Mouse (Mus musculus): ENCODE measurements around the gene Prrg4. TPM values are rescaled to one million over a fixed set of nuclear protein-coding genes. Genes with fewer than 3 reads are reported as not detected.
"Not testable (repeated sequence)": the region's sequence is repeated elsewhere in the genome, so short reads cannot be mapped to it uniquely, and the experiment has no call there.

Prrg4 gene
- polyA plus RNA-seq, 1 experiment = not detected

- Histone ChIP-seq H3K4me3 (replicated peaks) (no peak overlapping the region), H3K4me1 (ENCODE audit: control insufficient read depth) (no peaks in the 10 kb centered on the region), H3K36me3 (ENCODE audit: control insufficient read depth) (no peaks in the 10 kb centered on the region), H3K27me3 (ENCODE audit: control insufficient read depth) (no peaks in the 10 kb centered on the region), H3K9me3 (ENCODE audit: control insufficient read depth, low read length) (no peaks in the 10 kb centered on the region)
- TF ChIP-seq TAL1 (IDR thresholded peaks at IDR 0.05; ENCODE audit: low read length) (no peak), GATA1 (IDR thresholded peaks at IDR 0.05; ENCODE audit: low read length) (no peak)
These were observed 9.4 kb upstream of the Prrg4 start for GRCm38 (mm10) chr2:104859060-104859459.

- H3K4me3 ChIP-seq (replicated peaks) = not testable (repeated sequence)
These were observed 8.4 kb upstream of the Prrg4 start for GRCm38 (mm10) chr2:104858083-104858482.

GRCm38 (mm10) chr2:104856218-104856617 lies 6.5 kb upstream of the Prrg4 start:
- H3K4me3 ChIP-seq (replicated peaks) = no peak overlapping the region
- no peaks in the 10 kb centered on the region for H3K36me3 ChIP-seq (ENCODE audit: control insufficient read depth)
- peaks cover 13% of the 10 kb centered on the region for H3K27me3 ChIP-seq (ENCODE audit: control insufficient read depth)
- no peaks in the 10 kb centered on the region for H3K4me1 ChIP-seq (ENCODE audit: control insufficient read depth)
- H3K9me3 ChIP-seq (ENCODE audit: control insufficient read depth, low read length) = no peaks in the 10 kb centered on the region
- TF ChIP-seq GATA1 (IDR thresholded peaks at IDR 0.05; ENCODE audit: low read length) (no peak), TAL1 (IDR thresholded peaks at IDR 0.05; ENCODE audit: low read length) (no peak)

More at GRCm38 (mm10) chr2:104858083-104858482, 8.4 kb upstream of the Prrg4 start:
- not testable (repeated sequence) for H3K9me3 ChIP-seq (ENCODE audit: control insufficient read depth, low read length); H3K36me3 ChIP-seq (ENCODE audit: control insufficient read depth); H3K27me3 ChIP-seq (ENCODE audit: control insufficient read depth); H3K4me1 ChIP-seq (ENCODE audit: control insufficient read depth)

GRCm38 (mm10) chr2:104855732-104856131 lies 6.1 kb upstream of the Prrg4 start:
- no peak overlapping the region for H3K4me3 ChIP-seq (replicated peaks)
- TF ChIP-seq TAL1 (IDR thresholded peaks at IDR 0.05; ENCODE audit: low read length) (no peak), GATA1 (IDR thresholded peaks at IDR 0.05; ENCODE audit: low read length) (no peak)
- H3K4me1 ChIP-seq (ENCODE audit: control insufficient read depth) = no peaks in the 10 kb centered on the region
- no peaks in the 10 kb centered on the region for H3K9me3 ChIP-seq (ENCODE audit: control insufficient read depth, low read length)
- no peaks in the 10 kb centered on the region for H3K36me3 ChIP-seq (ENCODE audit: control insufficient read depth)
- H3K27me3 ChIP-seq (ENCODE audit: control insufficient read depth) = peaks cover 18% of the 10 kb centered on the region

GRCm38 (mm10) chr2:104854836-104855235 lies 5.2 kb upstream of the Prrg4 start:
- no peaks in the 10 kb centered on the region for H3K4me1 ChIP-seq (ENCODE audit: control insufficient read depth)
- H3K27me3 ChIP-seq (ENCODE audit: control insufficient read depth) = peaks cover 27% of the 10 kb centered on the region
- H3K9me3 ChIP-seq (ENCODE audit: control insufficient read depth, low read length) = no peaks in the 10 kb centered on the region
- H3K4me3 ChIP-seq (replicated peaks) = no peak overlapping the region
- no peak for TF ChIP-seq GATA1 (IDR thresholded peaks at IDR 0.05; ENCODE audit: low read length)
- no peak for TF ChIP-seq TAL1 (IDR thresholded peaks at IDR 0.05; ENCODE audit: low read length)
- no peaks in the 10 kb centered on the region for H3K36me3 ChIP-seq (ENCODE audit: control insufficient read depth)

GRCm38 (mm10) chr2:104852546-104852945 lies 2.9 kb upstream of the Prrg4 start:
- no peak overlapping the region for H3K4me3 ChIP-seq (replicated peaks)
- H3K27me3 ChIP-seq (ENCODE audit: control insufficient read depth) = peaks cover 49% of the 10 kb centered on the region
- no peak for TF ChIP-seq GATA1 (IDR thresholded peaks at IDR 0.05; ENCODE audit: low read length)
- TF ChIP-seq TAL1 (IDR thresholded peaks at IDR 0.05; ENCODE audit: low read length) = no peak
- H3K4me1 ChIP-seq (ENCODE audit: control insufficient read depth) = peaks cover 6% of the 10 kb centered on the region
- no peaks in the 10 kb centered on the region for H3K36me3 ChIP-seq (ENCODE audit: control insufficient read depth)
- H3K9me3 ChIP-seq (ENCODE audit: control insufficient read depth, low read length) = no peaks in the 10 kb centered on the region; the same call in 1 of the 2 replicates

- Histone ChIP-seq H3K36me3 (ENCODE audit: control insufficient read depth) (no peaks in the 10 kb centered on the region), H3K9me3 (ENCODE audit: control insufficient read depth, low read length) (no peaks in the 10 kb centered on the region; the same call in 1 of the 2 replicates), H3K4me1 (ENCODE audit: control insufficient read depth) (peaks cover 6% of the 10 kb centered on the region), H3K4me3 (replicated peaks) (no peak overlapping the region), H3K27me3 (ENCODE audit: control insufficient read depth) (peaks cover 51% of the 10 kb centered on the region)
- TF ChIP-seq GATA1 (IDR thresholded peaks at IDR 0.05; ENCODE audit: low read length) (no peak), TAL1 (IDR thresholded peaks at IDR 0.05; ENCODE audit: low read length) (no peak)
These were observed 2.0 kb upstream of the Prrg4 start for GRCm38 (mm10) chr2:104851686-104852085.

- Histone ChIP-seq H3K4me1 (ENCODE audit: control insufficient read depth) (peaks cover 6% of the 10 kb centered on the region), H3K36me3 (ENCODE audit: control insufficient read depth) (no peaks in the 10 kb centered on the region), H3K27me3 (ENCODE audit: control insufficient read depth) (peaks cover 51% of the 10 kb centered on the region), H3K4me3 (replicated peaks) (no peak overlapping the region), H3K9me3 (ENCODE audit: control insufficient read depth, low read length) (no peaks in the 10 kb centered on the region; the same call in 1 of the 2 replicates)
- TF ChIP-seq TAL1 (IDR thresholded peaks at IDR 0.05; ENCODE audit: low read length) = no peak
- TF ChIP-seq GATA1 (IDR thresholded peaks at IDR 0.05; ENCODE audit: low read length) = no peak
These were observed 299 bp upstream of the Prrg4 start for GRCm38 (mm10) chr2:104849991-104850359.

- H3K9me3 ChIP-seq (ENCODE audit: control insufficient read depth, low read length) = no peaks in the 10 kb centered on the region; the same call in 1 of the 2 replicates
- peaks cover 6% of the 10 kb centered on the region for H3K4me1 ChIP-seq (ENCODE audit: control insufficient read depth)
- TF ChIP-seq TAL1 (IDR thresholded peaks at IDR 0.05; ENCODE audit: low read length) (no peak), GATA1 (IDR thresholded peaks at IDR 0.05; ENCODE audit: low read length) (no peak)
- peaks cover 50% of the 10 kb centered on the region for H3K27me3 ChIP-seq (ENCODE audit: control insufficient read depth)
- H3K4me3 ChIP-seq (replicated peaks) = no peak overlapping the region
- no peaks in the 10 kb centered on the region for H3K36me3 ChIP-seq (ENCODE audit: control insufficient read depth)
These were observed 1.2 kb downstream of the Prrg4 start for GRCm38 (mm10) chr2:104848235-104849161.
